Mouse (Mus musculus) lung, adult 2 months (tissue): ENCODE results near the gene Plpp4. TPM values are rescaled to one million over a fixed set of nuclear protein-coding genes. Genes with fewer than 3 reads are reported as not detected.

Experiments used
- DNase-seq: peaks from one replicate; pipeline ENCODE4 v3.0.0; 2022
- H3K4me1 ChIP-seq: fragments of 200-500 bp; 2 replicates; pipeline ENCODE4 v1.6.1; 2011; ENCODE audit warnings: low read length; ENCODE audit not compliant: control insufficient read depth, insufficient read depth
- H3K4me3 ChIP-seq: fragments of 200-500 bp; replicated peaks from 2 replicates; pipeline ENCODE3; 2011; ENCODE audit warnings: low read depth, mild to moderate bottlenecking, control low read depth, low read length; ENCODE audit errors: extremely low read depth
- CTCF ChIP-seq: fragments of 200-500 bp; IDR thresholded peaks from 2 replicates; pipeline ENCODE4 v1.5.1; 2011; ENCODE audit warnings: mild to moderate bottlenecking, low read length, control low read depth; ENCODE audit not compliant: insufficient read depth
- POLR2A ChIP-seq: fragments of 200-500 bp; IDR thresholded peaks from 2 replicates; pipeline ENCODE4 v1.6.1; 2011; ENCODE audit warnings: low read depth, mild to moderate bottlenecking, control low read depth, low read length, borderline replicate concordance; ENCODE audit errors: extremely low read depth
- WGBS: fragments of 180-500 bp; shearing (Covaris S2); methylation state at CpG from one replicate; pipeline ENCODE4 v1.1.7; 2018; 5-methylcytosine and 5-hydroxymethylcytosine counted together
- polyA plus RNA-seq: library from polyadenylated mRNA; depleted of rRNA; stranded (reverse); fragments of >200 nt; gene quantifications from 2 replicates; pipeline ENCODE4 v1.2.3, GENCODE M21; 2012

Plpp4 gene
- polyA plus RNA-seq, 1 experiment: not detected

DNA sequence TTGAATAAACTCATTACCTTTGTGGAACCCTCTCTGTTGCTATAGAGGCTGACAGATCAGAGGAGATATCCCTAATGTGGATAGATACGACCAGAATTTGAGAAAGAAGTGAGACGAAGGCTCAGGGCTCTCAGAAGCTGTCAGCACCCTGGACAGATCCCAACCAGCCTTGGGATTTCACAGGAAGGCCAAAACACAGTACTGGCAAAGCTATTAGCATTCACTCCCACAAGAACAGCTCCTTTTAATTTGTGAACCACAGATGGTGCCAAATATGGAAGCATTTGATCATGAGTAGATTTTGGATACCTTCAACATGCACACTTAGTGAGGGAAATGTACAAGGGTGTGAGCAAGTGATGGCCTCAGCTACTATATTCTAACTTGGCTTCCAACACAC lies 168.7 kb downstream of the Plpp4 start:
- TF ChIP-seq CTCF (no peak), POLR2A (no peak)
- WGBS: 24% methylated on average over 2 of the region's 2 CpGs
- H3K4me3 ChIP-seq: no peak overlapping the region
- no peak for DNase-seq
- no peaks in the 10 kb centered on the region for H3K4me1 ChIP-seq

DNA sequence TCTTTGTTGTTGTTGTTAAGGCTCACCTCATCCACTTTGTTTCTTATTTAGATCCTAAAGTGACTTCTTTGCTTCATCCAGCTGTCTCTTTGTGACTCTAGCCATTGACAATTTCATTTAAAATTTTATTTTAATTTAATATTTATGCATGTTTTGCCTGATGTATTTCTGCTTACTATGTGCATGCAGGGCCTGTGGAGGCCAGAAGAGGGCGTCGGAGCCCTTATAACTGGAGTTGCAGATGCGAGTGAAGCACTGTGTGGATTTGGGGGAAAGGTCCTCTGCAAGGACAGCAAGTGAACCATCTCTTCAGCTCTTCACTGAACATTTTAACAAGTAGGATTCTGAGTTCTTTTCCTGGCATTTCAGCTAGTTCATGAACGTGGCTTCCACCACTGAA lies 172.0 kb downstream of the Plpp4 start:
- WGBS: 33% methylated on average over 4 of the region's 4 CpGs

DNA sequence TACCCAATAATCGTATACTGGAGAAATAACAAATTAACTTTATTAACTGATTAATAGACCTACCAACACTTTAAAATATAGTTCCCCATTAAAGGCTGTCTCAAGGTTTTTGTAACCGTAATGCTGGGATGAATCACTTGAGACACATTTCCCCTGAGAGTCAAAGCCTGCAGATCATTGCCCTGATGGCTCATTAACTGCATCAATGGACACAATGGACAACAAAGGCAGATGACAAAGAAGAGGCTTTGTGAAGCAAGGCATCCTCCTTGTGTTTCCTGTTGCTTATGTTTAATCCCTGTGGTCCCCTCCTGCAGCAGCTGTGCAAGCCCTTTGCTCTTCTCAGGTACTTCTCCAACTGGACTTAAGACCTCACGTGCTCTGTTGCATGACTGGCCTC lies 173.1 kb downstream of the Plpp4 start:
- Histone ChIP-seq H3K4me1 (no peaks in the 10 kb centered on the region), H3K4me3 (no peak overlapping the region)
- no peak for TF ChIP-seq CTCF
- DNase-seq: no peak
- 83% methylated on average over 3 of the region's 3 CpGs for WGBS

More for the DNA sequence above, 172.0 kb downstream of the Plpp4 start:
- DNase-seq: no peak
- Histone ChIP-seq H3K4me3 (no peak overlapping the region), H3K4me1 (no peaks in the 10 kb centered on the region)
- TF ChIP-seq POLR2A: no peak
- TF ChIP-seq CTCF: no peak
